Mouse (Mus musculus) liver (tissue): ENCODE measurements around the gene Grin1.
"Not testable (repeated sequence)": the region's sequence is repeated elsewhere in the genome, so short reads cannot be mapped to it uniquely, and the experiment has no call there.

Source experiments
- DNase-seq: peaks from one replicate; pipeline ENCODE4 v3.0.0-alpha.2; 2020; ENCODE audit warnings: mixed read lengths

The Grin1 gene

GRCm38 (mm10) chr2:25286314-25286713, 32.7 kb downstream of the Grin1 start:
- DNase-seq = no peak

- DNase-seq = no peak
These were observed 33.4 kb downstream of the Grin1 start for GRCm38 (mm10) chr2:25285551-25285950.

- peak; percentile 80 for DNase-seq
These were observed 39.8 kb downstream of the Grin1 start for GRCm38 (mm10) chr2:25278928-25279882.

- no peak for DNase-seq
These were observed 46.0 kb downstream of the Grin1 start for GRCm38 (mm10) chr2:25273010-25273409.

GRCm38 (mm10) chr2:25272515-25272914, 46.5 kb downstream of the Grin1 start:
- DNase-seq = no peak

- DNase-seq = peak; percentile 98
These were observed 47.0 kb downstream of the Grin1 start, which contains the start of the genes Ssna1 and Anapc2 for GRCm38 (mm10) chr2:25271827-25272511. Ssna1 (minus strand) TSS chr2:25272438. Anapc2 (plus strand) TSS chr2:25272478.

- DNase-seq = no peak
These were observed 51.2 kb downstream of the Grin1 start for GRCm38 (mm10) chr2:25267746-25268309.

- DNase-seq = no peak
These were observed 51.7 kb downstream of the Grin1 start for GRCm38 (mm10) chr2:25267241-25267640.

GRCm38 (mm10) chr2:25266720-25267119, 52.3 kb downstream of the Grin1 start:
- peak; percentile 51 for DNase-seq

GRCm38 (mm10) chr2:25265897-25266656, 52.9 kb downstream of the Grin1 start:
- DNase-seq = peak; percentile 47

GRCm38 (mm10) chr2:25264851-25265250, 54.1 kb downstream of the Grin1 start:
- no peak for DNase-seq

- no peak for DNase-seq
These were observed 54.7 kb downstream of the Grin1 start for GRCm38 (mm10) chr2:25264286-25264660.

GRCm38 (mm10) chr2:25263623-25264285, 55.2 kb downstream of the Grin1 start:
- no peak for DNase-seq

- DNase-seq = peak; percentile 54
These were observed 56.0 kb downstream of the Grin1 start for GRCm38 (mm10) chr2:25262795-25263622.

GRCm38 (mm10) chr2:25262291-25262767, 56.7 kb downstream of the Grin1 start, which contains the start of gene Tprn:
Tprn (plus strand) TSS chr2:25262618.
- peak; percentile 98 for DNase-seq

- no peak for DNase-seq
These were observed 57.1 kb downstream of the Grin1 start for GRCm38 (mm10) chr2:25261870-25262269.

- DNase-seq = no peak
These were observed 60.1 kb downstream of the Grin1 start for GRCm38 (mm10) chr2:25258887-25259286.

GRCm38 (mm10) chr2:25257250-25257649, 61.7 kb downstream of the Grin1 start:
- not testable (repeated sequence) for DNase-seq

- peak; percentile 59 for DNase-seq
These were observed 62.4 kb downstream of the Grin1 start for GRCm38 (mm10) chr2:25256443-25257109.

- peak; percentile 92 for DNase-seq
These were observed 63.7 kb downstream of the Grin1 start, which contains the start of gene Tmem203 for GRCm38 (mm10) chr2:25255284-25255779. Tmem203 (plus strand) TSS chr2:25255439.
